Mouse (Mus musculus): ENCODE data around the gene Abcg4. TPM values are rescaled to one million over a fixed set of nuclear protein-coding genes. Genes with fewer than 3 reads are reported as not detected.

The Abcg4 gene
- polyA plus RNA-seq, 1 experiment from 2014 or later = 5.5 TPM

DNA sequence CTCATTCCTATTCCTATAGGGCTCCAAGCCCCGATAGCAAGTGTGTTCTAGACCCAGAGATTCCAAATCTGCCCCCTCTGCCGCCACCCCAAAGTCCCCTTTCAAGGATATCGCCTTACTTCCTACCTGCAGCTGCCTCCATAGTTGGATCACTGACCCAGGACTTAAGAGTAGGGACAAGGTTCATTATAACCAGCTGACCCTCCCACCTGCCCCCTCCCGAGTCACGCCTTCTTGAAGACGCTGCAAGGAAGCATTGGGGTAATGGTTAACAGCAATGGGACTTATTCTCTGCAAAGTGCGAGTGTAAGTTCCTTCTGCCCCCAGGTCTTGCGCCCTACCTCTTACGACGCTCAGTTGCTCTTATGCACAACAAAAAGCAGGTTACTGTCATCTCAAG lies 37.1 kb downstream of the Abcg4 start, which contains the start of gene Pdzd3:
TSS of gene Pdzd3 (minus strand) at position 158 of the 400 bp plus-strand sequence.
- Histone ChIP-seq H3K9ac (no peak within 1 kb of the TSS), H3K4me3 (replicated peaks) (no peak within 1 kb of the TSS), H3K4me1 (peaks cover 41% of the 10 kb centered on the region), H3K27me3 (no peaks in the 10 kb centered on the region), H3K9me3 (replicated peaks) (no peaks in the 10 kb centered on the region), H3K27ac (replicated peaks) (no peak within 1 kb of the TSS), H3K4me2 (replicated peaks) (no peak within 1 kb of the TSS), H3K36me3 (peaks cover 2% of the 10 kb centered on the region; the same call in 1 of the 2 replicates)
- 71% methylated on average over 10 of the region's 10 CpGs for WGBS
- ATAC-seq (ENCODE audit: insufficient number of reproducible peaks, low FRiP score, low TSS enrichment, low read depth) = no peak

DNA sequence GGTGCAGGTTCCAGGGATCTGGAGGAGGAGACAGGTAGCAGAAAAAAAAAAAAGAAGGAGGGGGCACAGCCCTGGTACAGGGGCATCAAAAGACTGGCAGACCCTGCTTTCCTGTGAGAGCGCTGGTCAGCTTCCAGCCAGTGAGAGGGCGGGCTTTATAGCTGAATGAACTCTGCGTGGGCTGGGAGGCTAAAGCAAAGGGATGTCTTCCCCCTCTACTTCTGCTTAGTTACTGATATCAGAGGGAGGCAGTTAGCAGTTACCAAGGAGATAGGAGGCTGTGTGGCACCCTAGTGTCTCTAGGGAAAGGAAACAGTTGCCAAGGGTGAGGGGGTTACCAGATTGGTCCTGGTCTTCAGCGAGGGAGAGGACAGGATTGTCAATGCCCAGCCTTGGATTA lies 38.0 kb downstream of the Abcg4 start:
- ATAC-seq (ENCODE audit: insufficient number of reproducible peaks, low FRiP score, low TSS enrichment, low read depth) = no peak

GRCm38 (mm10) chr9:44249181-44250146 lies 39.0 kb downstream of the Abcg4 start:
- ATAC-seq (ENCODE audit: insufficient number of reproducible peaks, low FRiP score, low TSS enrichment, low read depth) = 0 out of 2 replicates have a peak, but pooled peaks have one; percentile 51
- H3K9ac ChIP-seq = no peak overlapping the region
- no peaks in the 10 kb centered on the region for H3K9me3 ChIP-seq (replicated peaks)
- H3K4me1 ChIP-seq = peaks cover 25% of the 10 kb centered on the region
- no peak overlapping the region for H3K4me3 ChIP-seq (replicated peaks)
- 43% methylated on average over 26 of the region's 26 CpGs for WGBS
- no peak overlapping the region for H3K27ac ChIP-seq (replicated peaks)
- no peaks in the 10 kb centered on the region for H3K27me3 ChIP-seq
- H3K4me2 ChIP-seq (replicated peaks) = peak overlapping the region; percentile 22; the same call in 1 of the 2 replicates
- no peaks in the 10 kb centered on the region for H3K36me3 ChIP-seq

More for the DNA sequence above, 38.0 kb downstream of the Abcg4 start:
- Histone ChIP-seq H3K4me3 (replicated peaks) (no peak overlapping the region), H3K9ac (no peak overlapping the region), H3K9me3 (replicated peaks) (no peaks in the 10 kb centered on the region), H3K4me1 (peaks cover 35% of the 10 kb centered on the region), H3K27ac (replicated peaks) (no peak overlapping the region), H3K4me2 (replicated peaks) (no peak overlapping the region), H3K27me3 (no peaks in the 10 kb centered on the region), H3K36me3 (no peaks in the 10 kb centered on the region)
- WGBS = 59% methylated on average over 4 of the region's 4 CpGs

DNA sequence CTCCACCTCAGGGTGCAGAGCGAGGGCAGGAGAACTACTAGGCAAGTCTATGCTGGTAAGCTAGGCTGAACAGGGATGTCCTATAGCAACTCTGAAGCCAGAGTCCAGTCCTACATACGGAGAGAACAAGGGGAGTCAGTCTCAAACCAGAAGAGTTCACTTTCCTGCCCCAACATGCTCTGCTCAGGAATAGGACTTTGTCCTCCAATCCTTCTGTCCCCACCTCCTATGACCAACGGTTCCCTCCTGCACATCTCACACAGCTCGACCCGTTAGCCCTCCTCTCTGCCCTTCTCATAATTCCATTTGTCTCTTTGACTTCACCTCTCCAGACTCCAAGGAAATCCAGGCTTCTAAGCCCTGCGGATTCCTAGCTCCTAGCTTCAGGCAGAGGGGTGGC lies 40.5 kb downstream of the Abcg4 start:
- WGBS = 78% methylated on average over 6 of the region's 6 CpGs
- Histone ChIP-seq H3K27me3 (no peaks in the 10 kb centered on the region), H3K9ac (no peak overlapping the region), H3K27ac (replicated peaks) (no peak overlapping the region), H3K36me3 (no peaks in the 10 kb centered on the region), H3K4me3 (replicated peaks) (no peak overlapping the region), H3K4me1 (peaks cover 9% of the 10 kb centered on the region; the same call in 1 of the 2 replicates), H3K4me2 (replicated peaks) (no peak overlapping the region), H3K9me3 (replicated peaks) (no peaks in the 10 kb centered on the region)
- no peak for ATAC-seq (ENCODE audit: insufficient number of reproducible peaks, low FRiP score, low TSS enrichment, low read depth)

DNA sequence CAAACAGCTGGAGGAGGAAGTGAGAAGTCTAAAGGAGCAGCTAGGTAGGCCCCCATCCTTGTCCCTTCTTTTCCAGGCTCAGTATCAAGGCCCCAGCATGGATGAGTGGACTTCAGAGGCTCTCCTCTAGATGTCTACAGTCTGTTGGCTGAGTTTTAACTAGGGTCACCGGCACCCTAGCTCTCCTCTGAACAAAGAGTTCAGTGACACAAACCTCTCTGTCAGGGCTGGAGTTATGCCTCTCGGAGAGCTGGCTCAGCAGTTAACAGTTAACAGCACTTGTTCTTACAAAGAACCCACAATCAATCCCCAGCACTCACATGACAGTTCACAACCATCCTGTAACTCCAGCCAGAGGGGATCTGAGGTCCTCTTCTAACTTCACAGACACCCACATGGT lies 44.8 kb downstream of the Abcg4 start:
- WGBS = 46% methylated on average over 2 of the region's 2 CpGs
- Histone ChIP-seq H3K9me3 (replicated peaks) (no peaks in the 10 kb centered on the region), H3K36me3 (no peaks in the 10 kb centered on the region), H3K27ac (replicated peaks) (no peak overlapping the region), H3K4me1 (no peaks in the 10 kb centered on the region), H3K4me2 (replicated peaks) (no peak overlapping the region), H3K9ac (no peak overlapping the region), H3K4me3 (replicated peaks) (no peak overlapping the region), H3K27me3 (no peaks in the 10 kb centered on the region)
- ATAC-seq (ENCODE audit: insufficient number of reproducible peaks, low FRiP score, low TSS enrichment, low read depth) = no peak

DNA sequence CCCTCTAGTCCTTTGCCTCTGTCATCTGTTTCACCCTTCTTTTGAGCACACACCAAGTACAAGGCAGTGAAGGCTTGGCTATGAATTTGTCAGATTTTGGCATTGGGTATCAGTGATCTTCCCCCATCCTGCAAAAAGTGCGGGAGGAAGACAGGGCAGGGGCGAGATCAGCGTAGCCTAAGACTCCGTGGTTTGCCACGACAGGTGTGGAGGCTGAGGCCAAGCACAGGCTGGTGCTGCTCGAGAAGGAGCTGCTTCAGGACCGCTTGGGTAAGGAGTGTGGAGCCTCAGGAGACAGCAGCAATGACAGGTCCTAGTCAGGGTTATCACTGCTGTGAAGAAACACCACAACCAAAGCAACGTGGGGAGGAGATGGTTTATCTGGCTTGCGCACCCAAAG lies 47.0 kb downstream of the Abcg4 start:
- Histone ChIP-seq H3K4me3 (replicated peaks) (no peak overlapping the region), H3K4me1 (no peaks in the 10 kb centered on the region), H3K9ac (no peak overlapping the region), H3K9me3 (replicated peaks) (no peaks in the 10 kb centered on the region), H3K36me3 (no peaks in the 10 kb centered on the region), H3K27me3 (no peaks in the 10 kb centered on the region), H3K4me2 (replicated peaks) (no peak overlapping the region), H3K27ac (replicated peaks) (no peak overlapping the region)
- 73% methylated on average over 9 of the region's 9 CpGs for WGBS
- no peak for ATAC-seq (ENCODE audit: insufficient number of reproducible peaks, low FRiP score, low TSS enrichment, low read depth)

DNA sequence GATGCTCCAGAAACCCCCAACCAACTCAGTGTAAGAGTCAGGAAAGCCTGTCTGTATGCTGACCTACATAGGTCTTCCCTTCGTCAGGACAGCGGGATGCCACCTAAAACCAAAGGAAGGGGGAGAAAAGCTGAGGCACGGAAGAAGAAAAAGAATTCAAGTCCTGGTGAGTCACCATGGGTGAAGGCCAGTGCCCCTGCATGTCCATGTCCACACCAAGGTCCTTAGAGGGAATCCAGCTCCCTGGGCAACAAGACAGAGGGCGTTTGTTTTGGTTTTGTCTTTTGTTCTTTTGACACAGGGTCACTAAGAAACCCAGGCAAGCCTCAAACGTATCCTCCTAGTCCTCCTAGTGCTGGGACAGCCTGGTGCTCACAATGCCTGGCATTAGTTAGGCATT lies 47.5 kb downstream of the Abcg4 start:
- Histone ChIP-seq H3K9ac (no peak overlapping the region), H3K27ac (replicated peaks) (no peak overlapping the region), H3K4me2 (replicated peaks) (no peak overlapping the region), H3K4me3 (replicated peaks) (no peak overlapping the region), H3K9me3 (replicated peaks) (no peaks in the 10 kb centered on the region), H3K4me1 (no peaks in the 10 kb centered on the region), H3K27me3 (no peaks in the 10 kb centered on the region), H3K36me3 (no peaks in the 10 kb centered on the region)
- no peak for ATAC-seq (ENCODE audit: insufficient number of reproducible peaks, low FRiP score, low TSS enrichment, low read depth)
- WGBS = 47% methylated on average over 5 of the region's 5 CpGs

DNA sequence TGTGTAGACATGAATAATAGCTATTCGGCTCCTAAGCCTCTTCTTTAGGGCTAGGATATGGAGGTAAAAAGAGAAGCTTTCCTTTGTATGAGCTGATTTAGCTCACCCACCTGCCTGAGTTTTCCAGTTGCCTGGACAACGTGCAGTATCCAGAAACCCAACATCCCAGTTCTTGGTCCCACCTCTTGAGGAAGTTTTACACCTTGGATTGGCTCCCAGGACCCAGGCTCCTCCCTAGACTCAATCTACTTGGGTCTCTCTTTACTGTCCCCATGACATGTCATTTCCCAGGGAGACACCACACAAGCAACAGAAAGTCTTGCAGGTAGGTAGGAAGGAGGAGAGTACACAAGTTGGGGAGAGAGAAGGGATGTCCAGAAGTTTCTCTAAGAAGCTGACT lies 48.0 kb downstream of the Abcg4 start, which contains the start of gene Ccdc153:
TSS of gene Ccdc153 (plus strand) at position 278 of the 400 bp plus-strand sequence.
- ATAC-seq (ENCODE audit: insufficient number of reproducible peaks, low FRiP score, low TSS enrichment, low read depth) = no peak
- H3K27me3 ChIP-seq = no peaks in the 10 kb centered on the region
- H3K9me3 ChIP-seq (replicated peaks) = no peaks in the 10 kb centered on the region
- H3K4me2 ChIP-seq (replicated peaks) = no peak within 1 kb of the TSS
- H3K36me3 ChIP-seq = no peaks in the 10 kb centered on the region
- H3K9ac ChIP-seq = no peak within 1 kb of the TSS
- no peaks in the 10 kb centered on the region for H3K4me1 ChIP-seq
- WGBS = 38% methylated on average over 2 of the region's 2 CpGs
- no peak within 1 kb of the TSS for H3K27ac ChIP-seq (replicated peaks)
- H3K4me3 ChIP-seq (replicated peaks) = no peak within 1 kb of the TSS

DNA sequence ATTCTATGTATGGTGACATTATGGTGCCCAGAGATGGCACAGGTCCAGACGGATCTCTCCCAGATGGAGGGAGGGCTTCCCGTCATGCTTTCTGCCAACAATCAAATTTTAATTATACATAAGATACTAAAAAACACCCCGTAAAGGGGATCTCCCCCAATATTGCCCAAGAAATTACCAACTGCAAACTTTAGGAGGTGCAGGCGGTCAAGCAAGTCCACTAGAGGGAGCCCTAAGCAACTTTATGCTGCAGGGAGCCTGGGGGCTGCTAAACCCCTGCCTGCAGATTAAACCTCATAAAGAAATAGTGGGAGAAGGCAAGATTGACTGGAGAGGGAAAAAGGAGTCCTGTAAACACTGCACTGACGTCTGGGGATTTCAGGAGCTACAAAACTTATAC lies 49.0 kb downstream of the Abcg4 start:
- Histone ChIP-seq H3K9me3 (replicated peaks) (no peaks in the 10 kb centered on the region), H3K4me2 (replicated peaks) (no peak overlapping the region), H3K4me1 (no peaks in the 10 kb centered on the region), H3K4me3 (replicated peaks) (no peak overlapping the region), H3K27ac (replicated peaks) (no peak overlapping the region), H3K27me3 (no peaks in the 10 kb centered on the region), H3K36me3 (no peaks in the 10 kb centered on the region), H3K9ac (no peak overlapping the region)
- no peak for ATAC-seq (ENCODE audit: insufficient number of reproducible peaks, low FRiP score, low TSS enrichment, low read depth)
- 6% methylated on average over 5 of the region's 5 CpGs for WGBS

- no peak for ATAC-seq (ENCODE audit: insufficient number of reproducible peaks, low FRiP score, low TSS enrichment, low read depth)
- H3K36me3 ChIP-seq = no peaks in the 10 kb centered on the region
- H3K27me3 ChIP-seq = no peaks in the 10 kb centered on the region
- H3K4me1 ChIP-seq = no peaks in the 10 kb centered on the region
- no peaks in the 10 kb centered on the region for H3K9me3 ChIP-seq (replicated peaks)
- H3K4me3 ChIP-seq (replicated peaks) = no peak overlapping the region
- no peak overlapping the region for H3K4me2 ChIP-seq (replicated peaks)
- no peak overlapping the region for H3K9ac ChIP-seq
- WGBS = 80% methylated on average over 17 of the region's 17 CpGs
- no peak overlapping the region for H3K27ac ChIP-seq (replicated peaks)
Observed at GRCm38 (mm10) chr9:44238501-44239190, 49.8 kb downstream of the Abcg4 start.

DNA sequence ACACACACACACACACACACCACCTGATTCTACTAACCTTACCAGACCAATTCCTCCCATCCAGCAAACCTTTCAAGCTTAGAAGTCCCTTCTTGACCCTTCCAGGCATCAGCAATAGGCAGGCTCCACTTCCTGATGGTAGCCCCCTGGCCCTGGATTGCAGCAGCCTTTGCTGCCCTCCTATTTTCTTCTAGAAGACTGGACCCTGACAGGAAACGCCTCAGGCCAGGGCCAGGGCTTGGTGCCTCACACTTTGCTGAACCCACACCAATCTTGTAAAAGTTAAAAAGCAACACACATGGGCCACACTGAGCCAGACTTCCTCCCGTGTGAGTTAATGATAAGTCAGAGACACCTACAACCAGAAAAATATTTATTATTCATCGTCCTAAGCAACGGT lies 51.3 kb downstream of the Abcg4 start:
- H3K9me3 ChIP-seq (replicated peaks) = no peaks in the 10 kb centered on the region
- H3K27me3 ChIP-seq = no peaks in the 10 kb centered on the region
- ATAC-seq (ENCODE audit: insufficient number of reproducible peaks, low FRiP score, low TSS enrichment, low read depth) = no peak
- no peak overlapping the region for H3K4me2 ChIP-seq (replicated peaks)
- peaks cover 9% of the 10 kb centered on the region for H3K4me1 ChIP-seq
- no peak overlapping the region for H3K4me3 ChIP-seq (replicated peaks)
- no peaks in the 10 kb centered on the region for H3K36me3 ChIP-seq
- H3K9ac ChIP-seq = no peak overlapping the region
- 54% methylated on average over 4 of the region's 4 CpGs for WGBS
- H3K27ac ChIP-seq (replicated peaks) = no peak overlapping the region

All from embryonic facial prominence, embryonic 15.5 days (tissue).